Mouse (Mus musculus) E14TG2a.4 (cell line): ENCODE results near the gene Gm15319.
"Not testable (repeated sequence)": the region's sequence is repeated elsewhere in the genome, so short reads cannot be mapped to it uniquely, and the experiment has no call there.

Experiments
- CTCF ChIP-seq: conservative IDR thresholded peaks from 2 replicates; pipeline ENCODE4 v1.5.1; 2014; ENCODE audit warnings: low read length
- NANOG ChIP-seq: IDR thresholded peaks from 2 replicates; pipeline ENCODE4 v1.6.1; 2014; ENCODE audit warnings: borderline replicate concordance, low read length, mixed read lengths
- POU5F1 ChIP-seq: IDR thresholded peaks from 2 replicates; pipeline ENCODE4 v1.6.1; 2014; ENCODE audit warnings: low read length, borderline replicate concordance

- TF ChIP-seq CTCF, POU5F1, NANOG: not testable (repeated sequence)
Measured at GRCm38 (mm10) chr8:20408441-20409030, 45.5 kb upstream of the Gm15319 start.
